Mouse (Mus musculus) erythroblast, embryonic 14.5 days (primary cell): Measurements from ENCODE around the gene Trpm6.

Source experiments
- GATA1 ChIP-seq: IDR thresholded peaks from 2 replicates; pipeline ENCODE4 v1.6.1; 2012; ENCODE audit warnings: low read length, inconsistent platforms, mixed read lengths
- TAL1 ChIP-seq: IDR thresholded peaks from 3 replicates; pipeline ENCODE4 v1.6.1; 2012; ENCODE audit warnings: low read length, inconsistent platforms, mixed read lengths

GRCm38 (mm10) chr19:18881162-18881561, 131.4 kb downstream of the Trpm6 start:
- TF ChIP-seq TAL1 (no peak), GATA1 (no peak)
